Mouse (Mus musculus) NIH3T3 (cell line): ENCODE measurements around the gene Gm11549.

Experiments
- DNase-seq: peaks from one replicate; pipeline ENCODE4 v3.0.0-alpha.2; 2012; ENCODE audit warnings: low read depth

Gm11549 gene

DNA sequence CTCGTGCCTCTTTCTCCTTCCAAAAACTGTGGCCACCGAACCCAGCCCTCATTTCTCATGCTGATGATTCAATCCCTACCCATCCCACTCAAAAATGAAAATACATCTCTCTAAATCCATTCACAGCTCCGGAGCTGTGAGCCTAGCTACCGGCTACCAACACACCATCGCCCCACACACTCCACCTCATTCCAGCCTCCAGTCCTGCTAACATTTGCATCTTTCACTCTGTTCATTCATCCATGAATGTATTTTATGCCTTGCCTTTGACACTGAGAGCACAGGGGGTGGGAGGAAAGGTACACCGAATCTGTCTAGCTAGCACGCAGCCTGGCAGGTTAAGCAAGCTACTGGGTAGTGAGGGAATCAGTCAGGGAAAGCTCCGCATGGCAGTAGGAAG, 42.8 kb downstream of the Gm11549 start:
- DNase-seq = no peak

DNA sequence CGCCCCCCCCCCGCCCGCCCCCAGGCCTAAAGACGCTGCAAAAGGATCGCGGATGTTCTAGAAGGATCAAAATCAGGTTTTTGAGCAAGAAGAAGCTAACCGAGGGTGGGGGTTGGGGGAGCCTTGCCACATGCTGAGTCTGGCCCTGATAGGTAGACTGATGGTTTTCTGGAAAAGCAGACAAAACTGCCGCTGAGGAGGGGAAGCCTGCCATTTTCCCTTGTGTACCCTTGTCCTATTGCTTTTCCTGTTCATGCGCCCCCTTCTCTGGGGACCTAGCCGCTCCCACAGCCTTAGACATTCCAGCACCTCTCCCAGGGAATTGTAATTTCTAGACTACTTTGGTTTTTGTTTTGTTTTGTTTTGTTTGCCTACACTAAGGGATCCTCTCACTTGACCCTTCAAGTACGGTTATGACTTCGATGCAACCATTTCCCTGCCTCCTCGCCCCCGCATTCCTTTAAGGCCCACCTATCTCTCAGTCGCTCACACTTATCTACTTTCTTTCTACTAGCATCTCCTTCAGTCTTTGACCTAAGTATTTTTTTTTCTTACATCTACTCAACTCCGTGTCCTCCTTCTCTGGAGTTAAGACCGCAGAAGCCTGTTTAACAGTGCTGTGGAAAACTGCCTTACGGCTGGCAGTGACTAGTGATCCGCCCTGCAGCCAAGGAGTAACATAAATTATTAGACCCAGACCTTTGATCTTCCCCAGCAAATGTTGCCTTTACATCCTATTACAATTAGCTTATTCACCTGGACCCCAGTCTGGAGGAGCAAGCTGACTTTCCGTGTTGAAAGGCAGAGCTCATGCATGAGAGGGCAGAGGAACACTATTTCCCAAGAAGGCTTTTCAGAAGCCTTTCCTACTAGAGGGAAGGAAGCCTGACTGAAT, 45.1 kb downstream of the Gm11549 start:
- DNase-seq = peak; percentile 65

GRCm38 (mm10) chr3:36475532-36476087, 46.0 kb downstream of the Gm11549 start, which contains the start of the genes Anxa5 and 1810062G17Rik:
Gene Anxa5 (minus strand): TSS chr3:36475894.
Gene 1810062G17Rik (plus strand): TSS chr3:36475937.
- DNase-seq = peak; percentile 99

GRCm38 (mm10) chr3:36474938-36475483, 46.6 kb downstream of the Gm11549 start:
- DNase-seq = peak; percentile 76

DNA sequence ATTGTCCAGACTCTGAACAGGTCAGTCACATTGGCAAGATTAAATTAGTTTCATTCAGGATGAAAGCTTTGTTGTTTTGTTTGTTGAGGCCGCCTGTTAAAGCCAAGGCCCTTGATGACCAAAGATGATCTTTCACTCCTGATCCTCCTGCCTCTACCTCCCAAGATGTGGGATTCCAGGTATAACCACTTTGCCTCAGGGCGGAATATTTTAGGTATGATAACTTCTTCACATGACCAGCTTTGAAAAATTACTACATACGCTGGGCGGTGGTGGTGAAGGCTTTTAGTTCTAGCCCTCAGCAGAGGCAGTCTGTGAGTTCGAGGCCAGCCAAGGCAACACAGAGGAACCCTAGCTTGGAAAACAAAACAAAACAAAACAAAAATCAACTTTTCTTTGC, 47.2 kb downstream of the Gm11549 start:
- no peak for DNase-seq

DNA sequence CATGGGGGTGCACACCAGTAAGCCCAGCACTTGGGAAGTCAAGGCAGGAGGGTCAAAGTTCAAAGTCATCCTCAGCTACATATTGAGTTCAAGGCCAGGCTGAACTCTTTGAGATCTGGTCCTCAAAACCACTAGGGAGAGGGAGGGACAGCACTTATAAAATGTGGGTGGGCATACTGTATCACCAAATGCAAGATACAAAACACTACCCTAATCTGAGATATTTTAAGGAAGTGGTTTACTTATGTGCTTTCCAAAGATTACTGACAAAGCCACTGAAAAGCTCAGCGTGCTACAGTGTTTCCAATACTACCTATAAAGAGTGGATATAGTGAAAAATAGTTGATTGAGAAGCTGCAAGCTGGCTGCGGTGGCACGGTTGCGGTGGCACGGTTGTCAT, 48.4 kb downstream of the Gm11549 start:
- no peak for DNase-seq

GRCm38 (mm10) chr3:36471856-36472255, 49.8 kb downstream of the Gm11549 start:
- no peak for DNase-seq

- DNase-seq = peak; percentile 77
Observed at GRCm38 (mm10) chr3:36468871-36469270, 52.7 kb downstream of the Gm11549 start.

DNA sequence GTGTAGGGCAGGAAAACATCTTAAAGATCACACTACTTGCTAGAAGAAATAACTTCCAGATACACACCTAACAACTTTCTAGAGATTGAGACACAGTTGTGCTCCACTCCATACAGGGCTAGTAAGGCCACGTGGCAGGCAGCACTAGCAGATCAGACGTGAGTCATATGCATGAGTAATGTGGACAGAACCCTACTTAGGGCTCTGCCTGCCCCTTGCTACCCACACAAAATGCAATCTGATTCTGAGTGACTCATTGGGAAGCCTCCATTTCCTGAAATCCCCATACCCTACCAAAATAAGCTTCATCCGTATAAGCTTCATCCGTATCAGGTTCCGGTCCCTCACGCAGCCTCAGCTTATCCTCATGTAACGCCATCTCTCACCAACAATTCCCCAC, 54.0 kb downstream of the Gm11549 start:
- DNase-seq = peak; percentile 90

- DNase-seq = no peak
Observed at GRCm38 (mm10) chr3:36465538-36465937, 56.1 kb downstream of the Gm11549 start.
